Mouse (Mus musculus) CH12.LX (cell line): ENCODE results near the gene March4. TPM values are rescaled to one million over a fixed set of nuclear protein-coding genes. Genes with fewer than 3 reads are reported as not detected.

Experiments used
- DNase-seq: peaks from one replicate; pipeline ENCODE4 v3.0.0-alpha.2; 2013; ENCODE audit errors: extremely low read depth
- H3K27ac ChIP-seq: 2 replicates; pipeline ENCODE4 v1.5.1; 2012; ENCODE audit warnings: low read depth, mild to moderate bottlenecking, control low read depth, moderate library complexity; ENCODE audit not compliant: insufficient read depth
- H3K27me3 ChIP-seq: replicated peaks from 2 replicates; pipeline ENCODE3; 2012; ENCODE audit warnings: inconsistent platforms
- H3K36me3 ChIP-seq, 2 experiments: replicated peaks in 1 of 2; 2 replicates each; pipeline versions ENCODE3 to v1.6.1; 2012; ENCODE audit warnings: inconsistent platforms in 1 of 2, low read length in 1 of 2, mild to moderate bottlenecking in 1 of 2, mixed read lengths in 1 of 2, moderate library complexity in 1 of 2; ENCODE audit not compliant: control insufficient read depth in 1 of 2, insufficient read depth in 1 of 2
- H3K4me1 ChIP-seq, 2 experiments: 2 replicates each; pipeline ENCODE4 v1.6.1; 2012; ENCODE audit warnings: inconsistent platforms in 1 of 2, moderate library complexity in 1 of 2; ENCODE audit not compliant: insufficient read depth in 2 of 2, control insufficient read depth in 1 of 2
- H3K4me2 ChIP-seq: 2 replicates; pipeline ENCODE4 v1.6.1; 2012; ENCODE audit warnings: low read depth, mild to moderate bottlenecking, control low read depth; ENCODE audit not compliant: poor library complexity, insufficient read depth, severe bottlenecking
- H3K4me3 ChIP-seq, 3 experiments: fragments of 150-350 bp in 1 of 3; sonication (generic) in 1 of 3; replicated peaks in 1 of 3; 2 replicates each; pipeline versions ENCODE3 to v1.5.1; 2011 to 2012; ENCODE audit warnings: low read depth in 2 of 3, low read length in 2 of 3, mild to moderate bottlenecking in 2 of 3, moderate library complexity in 2 of 3, control low read depth in 1 of 3, improper control_type of control experiment in 1 of 3, inconsistent platforms in 1 of 3, mixed read lengths in 1 of 3; ENCODE audit not compliant: poor library complexity in 1 of 3
- H3K79me2 ChIP-seq: replicated peaks from 2 replicates; pipeline ENCODE4 v1.6.1; 2012; ENCODE audit warnings: mild to moderate bottlenecking, moderate library complexity; ENCODE audit not compliant: control insufficient read depth, poor library complexity, insufficient read depth, severe bottlenecking; ENCODE audit errors: extremely low read depth
- H3K9ac ChIP-seq: 2 replicates; pipeline ENCODE4 v1.6.1; 2012; ENCODE audit warnings: low read depth, mild to moderate bottlenecking, control low read depth, moderate library complexity; ENCODE audit not compliant: insufficient read depth
- H3K9me3 ChIP-seq: replicated peaks from 2 replicates; pipeline ENCODE3; 2012; ENCODE audit warnings: low read length, inconsistent platforms, mixed read lengths
- E2F4 ChIP-seq: IDR thresholded peaks from 2 replicates; pipeline ENCODE4 v1.6.1; 2011; ENCODE audit warnings: low read depth, low read length, improper control_type of control experiment; ENCODE audit not compliant: insufficient replicate concordance
- ELF1 ChIP-seq: IDR thresholded peaks from 2 replicates; pipeline ENCODE4 v1.6.1; 2014; ENCODE audit warnings: low read depth, mild to moderate bottlenecking, inconsistent platforms, low read length, improper control_type of control experiment
- ETS1 ChIP-seq: conservative IDR thresholded peaks from 2 replicates; pipeline ENCODE4 v1.6.1; 2012; ENCODE audit warnings: low read depth, mild to moderate bottlenecking, inconsistent platforms, low read length, improper control_type of control experiment, moderate library complexity
- GABPA ChIP-seq: IDR thresholded peaks from 2 replicates; pipeline ENCODE4 v1.6.1; 2012; ENCODE audit warnings: low read depth, low read length, improper control_type of control experiment, inconsistent platforms; ENCODE audit not compliant: insufficient replicate concordance
- HCFC1 ChIP-seq: IDR thresholded peaks from 2 replicates; pipeline ENCODE4 v1.6.1; 2012; ENCODE audit warnings: low read depth, mild to moderate bottlenecking, inconsistent platforms, low read length, improper control_type of control experiment
- JUN ChIP-seq: IDR thresholded peaks from 2 replicates; pipeline ENCODE4 v1.6.1; 2011; ENCODE audit warnings: low read depth, mild to moderate bottlenecking, low read length, improper control_type of control experiment, moderate library complexity; ENCODE audit not compliant: insufficient read depth
- KAT2A ChIP-seq: IDR thresholded peaks from 2 replicates; pipeline ENCODE4 v1.6.1; 2012; ENCODE audit warnings: low read length, improper control_type of control experiment, inconsistent platforms; ENCODE audit not compliant: insufficient replicate concordance
- MAX ChIP-seq: IDR thresholded peaks from 2 replicates; pipeline ENCODE4 v1.6.1; 2011; ENCODE audit warnings: low read length, improper control_type of control experiment
- MAZ ChIP-seq: IDR thresholded peaks from 2 replicates; pipeline ENCODE4 v1.6.1; 2012; ENCODE audit warnings: low read depth, mild to moderate bottlenecking, inconsistent platforms, low read length, improper control_type of control experiment, moderate library complexity
- MEF2A ChIP-seq: IDR thresholded peaks from 2 replicates; pipeline ENCODE4 v1.6.1; 2014; ENCODE audit warnings: low read depth, mild to moderate bottlenecking, inconsistent platforms, low read length, improper control_type of control experiment, borderline replicate concordance
- MXI1 ChIP-seq: IDR thresholded peaks from 2 replicates; pipeline ENCODE4 v1.6.1; 2011; ENCODE audit warnings: mild to moderate bottlenecking, low read depth, low read length, improper control_type of control experiment
- NRF1 ChIP-seq: IDR thresholded peaks from 2 replicates; pipeline ENCODE4 v1.6.1; 2014; ENCODE audit warnings: low read depth, mild to moderate bottlenecking, inconsistent platforms, low read length, improper control_type of control experiment, moderate library complexity
- SIN3A ChIP-seq: IDR thresholded peaks from 2 replicates; pipeline ENCODE4 v1.6.1; 2012; ENCODE audit warnings: low read length, improper control_type of control experiment, inconsistent platforms
- SMC3 ChIP-seq: IDR thresholded peaks from 2 replicates; pipeline ENCODE4 v1.6.1; 2011; ENCODE audit warnings: low read depth, low read length, improper control_type of control experiment
- TBP ChIP-seq: conservative IDR thresholded peaks from 2 replicates; pipeline ENCODE4 v1.6.1; 2011; ENCODE audit warnings: low read depth, low read length, improper control_type of control experiment
- TCF12 ChIP-seq: IDR thresholded peaks from 2 replicates; pipeline ENCODE4 v1.6.1; 2014; ENCODE audit warnings: low read depth, mild to moderate bottlenecking, inconsistent platforms, low read length, improper control_type of control experiment
- UBTF ChIP-seq: IDR thresholded peaks from 2 replicates; pipeline ENCODE4 v1.6.1; 2012; ENCODE audit warnings: low read depth, mild to moderate bottlenecking, inconsistent platforms, low read length, improper control_type of control experiment, moderate library complexity
- USF1 ChIP-seq: IDR thresholded peaks from 2 replicates; pipeline ENCODE4 v1.6.1; 2014; ENCODE audit warnings: low read depth, mild to moderate bottlenecking, inconsistent platforms, low read length, improper control_type of control experiment
- USF2 ChIP-seq: conservative IDR thresholded peaks from 2 replicates; pipeline ENCODE4 v1.6.1; 2011; ENCODE audit warnings: low read depth, low read length, improper control_type of control experiment
- ZKSCAN1 ChIP-seq: IDR thresholded peaks from 2 replicates; pipeline ENCODE4 v1.6.1; 2012; ENCODE audit warnings: low read depth, inconsistent platforms, low read length, improper control_type of control experiment, borderline replicate concordance
- ZNF384 ChIP-seq: IDR thresholded peaks from 2 replicates; pipeline ENCODE4 v1.6.1; 2012; ENCODE audit warnings: low read depth, low read length, improper control_type of control experiment, inconsistent platforms
- dilution Hi-C: fragments of 300-500 bp; cut with MboI; formaldehyde crosslinking; loops from 2 replicates; pipeline ENCODE4 v1.14.3; 2020; ENCODE audit warnings: low sequenced_read_pairs; ENCODE audit not compliant: extremely low pct_unique_long_range_greater_than_20kb, extremely low pct_ligation_motif_present
- in situ Hi-C: fragments of 300-500 bp; cut with MboI; formaldehyde crosslinking; loops from 3 replicates; pipeline ENCODE4 v1.14.3; 2019; ENCODE audit warnings: low sequenced_read_pairs, low pct_ligation_motif_present, low pct_unique_long_range_greater_than_20kb, mixed read lengths
- polyA plus RNA-seq: library from polyadenylated mRNA; unstranded; fragments of >175 nt; gene quantifications from 2 replicates; pipeline ENCODE4 v1.2.1, GENCODE M21; 2012; ENCODE audit warnings: low read depth; ENCODE audit not compliant: insufficient read length
- total RNA-seq, 2 experiments: library from RNA; depleted of rRNA; stranded (reverse); fragments of 300-350 nt in 1 of 2; fragments of >200 nt in 1 of 2; gene quantifications; 2 replicates each; pipeline ENCODE4 v1.2.3; 2012 to 2014

Gene March4
- total and polyA plus RNA-seq, 3 experiments: 0.04 TPM; not detected in 2

DNA sequence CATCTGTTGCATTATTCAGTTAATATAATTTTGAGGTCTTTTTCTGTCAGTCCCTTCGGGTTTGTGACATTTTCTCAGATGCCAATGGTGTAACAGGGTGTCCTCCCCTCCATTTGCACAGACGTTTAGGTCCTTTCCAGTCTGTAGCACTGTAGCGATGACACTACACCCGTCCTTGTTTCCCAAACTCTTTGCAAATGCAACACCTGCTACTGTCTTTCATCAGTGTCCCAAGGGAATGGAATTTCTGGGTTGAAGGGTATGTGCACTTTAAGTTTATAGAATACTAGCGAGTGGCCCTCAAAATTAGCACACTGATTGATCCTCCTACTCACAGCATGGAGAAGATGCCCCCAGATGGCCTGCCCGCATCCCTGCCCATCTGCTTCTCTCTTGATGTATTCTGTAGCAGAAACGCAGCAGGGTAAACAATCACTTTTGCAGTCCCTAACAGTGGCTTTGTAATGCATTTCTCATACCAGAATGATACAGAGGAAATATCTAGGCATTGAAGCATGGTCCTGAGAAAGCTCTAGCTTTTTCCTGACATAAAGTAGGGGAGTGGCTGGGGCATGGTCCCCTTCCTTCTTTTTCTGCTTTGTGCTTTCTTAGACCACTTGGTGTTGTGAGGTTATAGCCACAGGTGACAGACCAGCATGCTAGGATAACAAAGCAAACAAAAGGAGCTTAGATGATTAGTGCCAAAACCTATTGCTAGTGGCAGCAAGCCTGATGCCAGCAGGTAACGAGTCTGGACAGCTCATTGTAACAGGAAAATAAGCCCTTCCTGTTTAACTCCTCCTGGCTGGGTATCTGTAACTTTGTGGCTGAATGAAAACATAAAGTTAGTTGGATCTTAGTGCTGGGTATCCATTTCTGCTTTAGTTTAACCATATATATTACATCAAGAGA, 117.7 kb downstream of the March4 start:
- Histone ChIP-seq H3K9me3 (no peaks in the 10 kb centered on the region), H3K4me2 (no peak overlapping the region), H3K27ac (no peak overlapping the region), H3K4me1 (peaks cover 0 to 39% of the 10 kb centered on the region in 2 experiments; a peak in 3 of 4 replicates), H3K79me2 (no peaks in the 10 kb centered on the region), H3K27me3 (no peaks in the 10 kb centered on the region), H3K36me3 (no peaks in the 10 kb centered on the region), H3K9ac (no peak overlapping the region), H3K4me3 (no peak overlapping the region)
- in situ Hi-C loops (no loop called here), dilution Hi-C loops (no loop called here)
- TF ChIP-seq MXI1 (no peak), ZKSCAN1 (no peak), ZNF384 (no peak)
- no peak for DNase-seq

DNA sequence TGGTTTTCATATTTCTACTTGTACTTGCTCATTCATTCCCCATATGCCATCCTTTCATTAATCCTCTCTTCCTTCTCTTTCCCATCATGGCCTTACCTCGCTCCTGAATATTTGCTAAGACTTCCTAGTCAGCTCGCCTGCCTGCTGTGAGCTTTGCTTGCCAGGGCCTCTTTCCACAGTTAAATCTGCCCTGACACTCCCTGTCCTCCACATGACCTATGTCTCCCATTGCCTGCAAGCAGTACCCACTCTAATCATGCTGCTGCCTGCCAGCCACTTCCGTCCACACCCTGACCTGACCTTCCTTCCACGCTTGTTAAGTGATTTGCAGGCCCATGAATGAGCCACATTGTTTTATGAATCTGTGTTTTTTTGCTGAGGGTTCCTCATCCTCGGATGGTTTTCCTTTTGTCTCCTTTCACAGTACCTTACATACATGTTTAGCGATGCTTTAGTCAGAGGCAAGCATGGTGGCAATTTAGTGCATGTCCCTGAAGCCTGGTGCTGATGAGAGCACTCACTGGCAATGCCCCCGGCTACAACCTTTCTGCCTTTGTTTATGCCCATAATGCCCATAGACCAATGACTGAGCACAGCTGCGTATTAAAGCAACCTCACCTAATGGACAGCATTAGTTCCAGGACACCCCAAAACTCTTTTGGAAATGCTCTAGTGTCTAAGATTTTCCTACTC, 122.0 kb downstream of the March4 start:
- Histone ChIP-seq H3K4me1 (peaks cover 4 to 26% of the 10 kb centered on the region in 2 experiments), H3K4me2 (no peak overlapping the region), H3K9me3 (no peaks in the 10 kb centered on the region), H3K27me3 (no peaks in the 10 kb centered on the region), H3K36me3 (no peaks in the 10 kb centered on the region), H3K27ac (no peak overlapping the region), H3K79me2 (no peaks in the 10 kb centered on the region), H3K4me3 (no peak overlapping the region), H3K9ac (no peak overlapping the region)
- TF ChIP-seq ELF1: no peak
- no peak for TF ChIP-seq JUN
- TF ChIP-seq SIN3A: no peak
- no peak for TF ChIP-seq TCF12
- TF ChIP-seq MEF2A: no peak
- no peak for TF ChIP-seq E2F4
- TF ChIP-seq MXI1: no peak
- TF ChIP-seq KAT2A: no peak
- TF ChIP-seq GABPA: no peak
- TF ChIP-seq TBP: no peak
- TF ChIP-seq HCFC1: no peak
- TF ChIP-seq ETS1: no peak
- TF ChIP-seq UBTF: no peak
- no peak for TF ChIP-seq MAZ
- TF ChIP-seq USF2: no peak
- TF ChIP-seq USF1: no peak
- no peak for TF ChIP-seq SMC3
- no peak for TF ChIP-seq MAX
- TF ChIP-seq NRF1: no peak
- dilution Hi-C loops: no loop called here
- in situ Hi-C loops: no loop called here
- DNase-seq: no peak
